25 mouse cellular contexts compared by ENCODE assay signal in the genomic region with DNA sequence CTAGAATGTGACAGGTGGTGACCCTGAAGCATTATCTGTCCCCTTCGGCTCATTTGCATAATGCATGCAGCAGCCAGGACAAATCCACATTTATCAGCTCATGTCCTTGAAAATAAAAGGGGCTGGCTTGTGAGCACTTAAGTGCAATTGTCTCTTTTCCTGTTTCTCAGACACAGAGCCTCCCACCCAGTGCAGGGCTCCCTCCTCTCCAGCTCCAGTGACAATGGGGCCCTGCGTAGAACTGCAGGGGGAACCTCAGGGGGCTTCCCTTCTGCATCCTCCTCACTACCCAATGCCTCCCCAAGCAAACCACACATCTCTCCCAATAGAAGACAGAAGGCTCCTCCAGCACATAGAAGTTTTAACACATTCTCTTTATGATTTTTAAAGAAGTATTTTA. TPM values are rescaled to one million over a fixed set of nuclear protein-coding genes. Genes with fewer than 3 reads are reported as not detected.
DNase-seq lines count a peak whose midpoint lies in the region; ATAC-seq lines count a peak whose summit lies in the region.
"Had no signal": no experiment of that assay in that cellular context is flagged by ENCODE, and none has a peak within 500 bp of the region (broad histone marks: within the 10 kb centered on the region; RNA-seq: fewer than 3 reads in every experiment).

No protein-coding gene starts in this region.

- no peak overlapping the region for H3K9ac ChIP-seq in forebrain, embryonic 14.5 days (ENCODE audit: low read length)
- H3K9ac ChIP-seq in forebrain, embryonic 16.5 days (replicated peaks; ENCODE audit: low read depth, low read length), result no peak overlapping the region
- no peak overlapping the region for H3K9ac ChIP-seq in hindbrain, embryonic 12.5 days
- H3K9ac ChIP-seq in midbrain, embryonic 12.5 days (replicated peaks), result no peak overlapping the region
- H3K9ac ChIP-seq in neural tube, embryonic 15.5 days (replicated peaks), result no peak overlapping the region
- H3K9ac ChIP-seq: liver, embryonic 15.5 days had no signal

- DNase-seq in forebrain, embryonic 14.5 days (ENCODE audit: low spot score), result no peak
- DNase-seq in ovary, postnatal 10 days (ENCODE audit: low spot score), result no peak
- DNase-seq: adrenal gland, postnatal 36 days; cerebellum, adult 9-10 months; embryo, embryonic 11 days; gastrocnemius, postnatal 14 days; heart, adult 2 months; kidney, adult 2 months; kidney, postnatal 36 days; right cerebral cortex, postnatal 25 days; thymus, postnatal 36 days had no signal

- H3K9me3 ChIP-seq in forebrain, embryonic 14.5 days (replicated peaks; ENCODE audit: control insufficient read depth, low read length), result no peaks in the 10 kb centered on the region
- no peaks in the 10 kb centered on the region for H3K9me3 ChIP-seq in forebrain, embryonic 16.5 days (ENCODE audit: control insufficient read depth, low read length)
- H3K9me3 ChIP-seq in hindbrain, embryonic 12.5 days (replicated peaks), result no peaks in the 10 kb centered on the region
- H3K9me3 ChIP-seq in midbrain, embryonic 12.5 days, result no peaks in the 10 kb centered on the region
- H3K9me3 ChIP-seq in neural tube, embryonic 15.5 days (replicated peaks), result no peaks in the 10 kb centered on the region
- H3K9me3 ChIP-seq: liver, embryonic 15.5 days had no signal

- H3K36me3 ChIP-seq in forebrain, embryonic 14.5 days (ENCODE audit: control insufficient read depth, insufficient read depth, low read length), result no peaks in the 10 kb centered on the region
- H3K36me3 ChIP-seq in forebrain, embryonic 16.5 days (ENCODE audit: control insufficient read depth, insufficient read depth), result no peaks in the 10 kb centered on the region
- H3K36me3 ChIP-seq in hindbrain, embryonic 12.5 days, result no peaks in the 10 kb centered on the region
- H3K36me3 ChIP-seq in midbrain, embryonic 12.5 days, result no peaks in the 10 kb centered on the region
- no peaks in the 10 kb centered on the region for H3K36me3 ChIP-seq in neural tube, embryonic 15.5 days
- H3K36me3 ChIP-seq: G1E; liver, embryonic 15.5 days had no signal

- WGBS in forebrain, embryonic 14.5 days, result 57% methylated on average over 2 of the region's 2 CpGs
- 39% methylated on average over 2 of the region's 2 CpGs for WGBS in forebrain, embryonic 16.5 days
- WGBS in hindbrain, embryonic 12.5 days, result 32% methylated on average over 2 of the region's 2 CpGs
- WGBS in midbrain, embryonic 12.5 days, result 56% methylated on average over 2 of the region's 2 CpGs
- 27% methylated on average over 2 of the region's 2 CpGs for whole genome bisulfite sequencing in neural tube, embryonic 15.5 days

- ATAC-seq in forebrain, embryonic 14.5 days, result peak; percentile 32; the same call in 1 of the 2 replicates
- ATAC-seq in forebrain, embryonic 16.5 days, result no peak
- peak; percentile 48 for ATAC-seq in hindbrain, embryonic 12.5 days (ENCODE audit: low FRiP score)
- no peak; the same call in 1 of the 2 replicates for ATAC-seq in midbrain, embryonic 12.5 days (ENCODE audit: low FRiP score, low read depth)
- peak; percentile 50; the same call in 1 of the 2 replicates for ATAC-seq in neural tube, embryonic 15.5 days (ENCODE audit: low FRiP score)
- no peak for ATAC-seq in erythroblast, adult 5-6 weeks (replicated peaks; ENCODE audit: low FRiP score, poor library complexity, severe bottlenecking)
- ATAC-seq: lung, postnatal 0 days had no signal

- no peak overlapping the region for H3K27ac ChIP-seq in forebrain, embryonic 14.5 days (ENCODE audit: low read depth, low read length)
- H3K27ac ChIP-seq in forebrain, embryonic 16.5 days (ENCODE audit: low read length), result no peak overlapping the region
- H3K27ac ChIP-seq in hindbrain, embryonic 12.5 days, result peak overlapping the region; percentile 82
- peak overlapping the region; percentile 65 for H3K27ac ChIP-seq in midbrain, embryonic 12.5 days (replicated peaks)
- peak overlapping the region; percentile 68 for H3K27ac ChIP-seq in neural tube, embryonic 15.5 days (replicated peaks)
- H3K27ac ChIP-seq: heart, adult 2 months; liver, embryonic 15.5 days; stomach, postnatal 0 days had no signal

- no peak overlapping the region for H3K4me3 ChIP-seq in forebrain, embryonic 14.5 days (ENCODE audit: low read depth, low read length)
- no peak overlapping the region for H3K4me3 ChIP-seq in forebrain, embryonic 16.5 days (replicated peaks; ENCODE audit: low read length)
- no peak overlapping the region for H3K4me3 ChIP-seq in hindbrain, embryonic 12.5 days
- H3K4me3 ChIP-seq in midbrain, embryonic 12.5 days, result no peak overlapping the region
- no peak overlapping the region for H3K4me3 ChIP-seq in neural tube, embryonic 15.5 days (replicated peaks)
- H3K4me3 ChIP-seq: heart, adult 2 months; liver, embryonic 15.5 days; myocyte had no signal

- H3K27me3 ChIP-seq in forebrain, embryonic 14.5 days (replicated peaks; ENCODE audit: control insufficient read depth, insufficient read depth, low read length), result peaks cover 16% of the 10 kb centered on the region; the same call in 1 of the 2 replicates
- peaks cover 10% of the 10 kb centered on the region for H3K27me3 ChIP-seq in forebrain, embryonic 16.5 days (replicated peaks; ENCODE audit: control insufficient read depth, insufficient read depth, low read length)
- H3K27me3 ChIP-seq in hindbrain, embryonic 12.5 days, result peaks cover 24% of the 10 kb centered on the region; the same call in 1 of the 2 replicates
- H3K27me3 ChIP-seq in midbrain, embryonic 12.5 days, result peaks cover 20% of the 10 kb centered on the region
- H3K27me3 ChIP-seq in neural tube, embryonic 15.5 days (replicated peaks), result 0 out of 2 replicates have a peak, but pooled peaks cover 2% of the 10 kb centered on the region

- H3K4me2 ChIP-seq in forebrain, embryonic 14.5 days (ENCODE audit: low read length), result no peak overlapping the region
- H3K4me2 ChIP-seq in forebrain, embryonic 16.5 days (ENCODE audit: low read length), result no peak overlapping the region
- H3K4me2 ChIP-seq in hindbrain, embryonic 12.5 days (replicated peaks), result no peak overlapping the region
- no peak overlapping the region for H3K4me2 ChIP-seq in midbrain, embryonic 12.5 days (replicated peaks)
- H3K4me2 ChIP-seq in neural tube, embryonic 15.5 days, result no peak overlapping the region
- H3K4me2 ChIP-seq: liver, embryonic 15.5 days had no signal

- peaks cover 6% of the 10 kb centered on the region; the same call in 1 of the 2 replicates for H3K4me1 ChIP-seq in forebrain, embryonic 14.5 days (ENCODE audit: control insufficient read depth, insufficient read depth, low read length)
- H3K4me1 ChIP-seq in forebrain, embryonic 16.5 days (replicated peaks; ENCODE audit: control insufficient read depth, insufficient read depth, low read length), result peaks cover 2% of the 10 kb centered on the region; the same call in 1 of the 2 replicates
- H3K4me1 ChIP-seq in hindbrain, embryonic 12.5 days, result peaks cover 21% of the 10 kb centered on the region
- peaks cover 16% of the 10 kb centered on the region for H3K4me1 ChIP-seq in midbrain, embryonic 12.5 days
- H3K4me1 ChIP-seq in neural tube, embryonic 15.5 days, result peaks cover 14% of the 10 kb centered on the region
- H3K4me1 ChIP-seq: liver, embryonic 15.5 days had no signal

RNA-seq across cellular contexts. Expression of a gene that starts 41.8 kb away (rescaled TPM):
- 0.28 and 0.41 TPM in 2 replicates for polyA plus RNA-seq in forebrain, embryonic 14.5 days (2014; fragmentation: Nextera tagmentation; extraction: Ambion mirVana)
- polyA plus RNA-seq in forebrain, embryonic 16.5 days (2015; fragmentation: Nextera tagmentation; extraction: Ambion mirVana), result not detected in 2 replicates
- polyA plus RNA-seq in hindbrain, embryonic 12.5 days (2016; fragmentation: Nextera tagmentation; extraction: Ambion mirVana), result 0.46 and 0.64 TPM in 2 replicates
- 0.50 and 0.98 TPM in 2 replicates for polyA plus RNA-seq in midbrain, embryonic 12.5 days (2016; fragmentation: Nextera tagmentation; extraction: Ambion mirVana)
- polyA plus RNA-seq in neural tube, embryonic 15.5 days (2015; fragmentation: Nextera tagmentation; extraction: Ambion mirVana), result 0.42 and 0.60 TPM in 2 replicates
- not detected in 2 replicates for total RNA-seq in erythroblast, adult 5-6 weeks (2015; ENCODE audit: low replicate concordance)
- not detected in 2 replicates for total RNA-seq in erythroblast, adult 5-6 weeks (2017; ENCODE audit: low replicate concordance)
- total RNA-seq: gastrocnemius, postnatal 14 days; layer of hippocampus, postnatal 10 days; megakaryocyte progenitor cell, adult 5-6 weeks had no signal
- polyA plus RNA-seq: C2C12; G1E; heart, embryonic 16.5 days; liver, embryonic 15.5 days; myocyte had no signal

RNA-seq across cellular contexts. Expression of a gene that starts 47.1 kb away (rescaled TPM):
- 0.30 and 1.6 TPM in 2 replicates for polyA plus RNA-seq in forebrain, embryonic 14.5 days (2014; fragmentation: Nextera tagmentation; extraction: Ambion mirVana)
- polyA plus RNA-seq in forebrain, embryonic 16.5 days (2015; fragmentation: Nextera tagmentation; extraction: Ambion mirVana), result 0.72 and 0.79 TPM in 2 replicates
- 0.87 and 1.0 TPM in 2 replicates for polyA plus RNA-seq in hindbrain, embryonic 12.5 days (2016; fragmentation: Nextera tagmentation; extraction: Ambion mirVana)
- 0.14 and 0.37 TPM in 2 replicates for polyA plus RNA-seq in midbrain, embryonic 12.5 days (2016; fragmentation: Nextera tagmentation; extraction: Ambion mirVana)
- 0.64 and 1.2 TPM in 2 replicates for polyA plus RNA-seq in neural tube, embryonic 15.5 days (2015; fragmentation: Nextera tagmentation; extraction: Ambion mirVana)
- not detected in 2 replicates for total RNA-seq in erythroblast, adult 5-6 weeks (2015; ENCODE audit: low replicate concordance)
- total RNA-seq in erythroblast, adult 5-6 weeks (2017; ENCODE audit: low replicate concordance), result 2.4 TPM in 1 of 2 replicates, not detected in the other
- total RNA-seq: adrenal gland, postnatal 36 days; gastrocnemius, postnatal 14 days; heart, adult 2 months; megakaryocyte progenitor cell, adult 5-6 weeks had no signal
- polyA plus RNA-seq: C2C12; G1E; heart, adult 2 months; kidney, adult 2 months; liver, embryonic 15.5 days; myocyte had no signal

RNA-seq across cellular contexts. Expression of a gene that starts 54.2 kb away (rescaled TPM):
- polyA plus RNA-seq in forebrain, embryonic 14.5 days (2014; fragmentation: Nextera tagmentation; extraction: Ambion mirVana), result 3.3 and 3.4 TPM in 2 replicates
- 1.3 and 1.9 TPM in 2 replicates for polyA plus RNA-seq in forebrain, embryonic 16.5 days (2015; fragmentation: Nextera tagmentation; extraction: Ambion mirVana)
- polyA plus RNA-seq in hindbrain, embryonic 12.5 days (2016; fragmentation: Nextera tagmentation; extraction: Ambion mirVana), result 3.8 and 4.5 TPM in 2 replicates
- polyA plus RNA-seq in midbrain, embryonic 12.5 days (2016; fragmentation: Nextera tagmentation; extraction: Ambion mirVana), result 1.4 and 2.1 TPM in 2 replicates
- 2.5 and 2.6 TPM in 2 replicates for polyA plus RNA-seq in neural tube, embryonic 15.5 days (2015; fragmentation: Nextera tagmentation; extraction: Ambion mirVana)
- not detected in 2 replicates for total RNA-seq in erythroblast, adult 5-6 weeks (2015; ENCODE audit: low replicate concordance)
- total RNA-seq in erythroblast, adult 5-6 weeks (2017; ENCODE audit: low replicate concordance), result not detected in 2 replicates
- total RNA-seq: megakaryocyte progenitor cell, adult 5-6 weeks had no signal
- polyA plus RNA-seq: C2C12, G1E, myocyte had no signal

Comparison
In these comparisons a context has a peak if more than half of its experiments do, and no peak if none do; other contexts are left out.
1. ATAC-seq: peak in forebrain, embryonic 14.5 days (single experiment), hindbrain, embryonic 12.5 days (single experiment) and neural tube, embryonic 15.5 days (single experiment); none in forebrain, embryonic 16.5 days (single experiment), midbrain, embryonic 12.5 days (single experiment) and erythroblast, adult 5-6 weeks (single experiment).
2. H3K27ac ChIP-seq: peak in hindbrain, embryonic 12.5 days (single experiment), midbrain, embryonic 12.5 days (single experiment) and neural tube, embryonic 15.5 days (single experiment); none in forebrain, embryonic 14.5 days (single experiment) and forebrain, embryonic 16.5 days (single experiment).